Mouse (Mus musculus): Measurements from ENCODE around the gene Twf2. TPM values are rescaled to one million over a fixed set of nuclear protein-coding genes. Genes with fewer than 3 reads are reported as not detected.

Twf2 gene
- polyA plus RNA-seq, 1 experiment = 54.7 TPM

- H3K27me3 ChIP-seq (ENCODE audit: control insufficient read depth, insufficient read depth, insufficient read length) = no peaks in the 10 kb centered on the region
- H3K79me2 ChIP-seq (ENCODE audit: control insufficient read depth, insufficient read depth) = no peaks in the 10 kb centered on the region
- peaks cover 19% of the 10 kb centered on the region for H3K36me3 ChIP-seq (ENCODE audit: control insufficient read depth, insufficient read depth)
- no peak overlapping the region for H3ac ChIP-seq (ENCODE audit: control insufficient read depth, insufficient read length, low read depth)
- no peak for TF ChIP-seq MAX (IDR thresholded peaks at IDR 0.05)
- TF ChIP-seq CTCF (IDR thresholded peaks at IDR 0.05; ENCODE audit: control insufficient read depth, insufficient read depth, insufficient read length) = no peak
- no peak for TF ChIP-seq CEBPB (IDR thresholded peaks at IDR 0.05; ENCODE audit: low read depth)
- no peak for TF ChIP-seq MYOG (IDR thresholded peaks at IDR 0.05; ENCODE audit: control insufficient read depth, extremely low read depth, insufficient read length)
- TF ChIP-seq USF1 (IDR thresholded peaks at IDR 0.05; ENCODE audit: low read depth) = no peak
- H3K4me3 ChIP-seq (ENCODE audit: insufficient read depth, poor library complexity, severe bottlenecking) = no peak overlapping the region
- no peaks in the 10 kb centered on the region for H3K79me3 ChIP-seq (ENCODE audit: low read depth)
Observed at GRCm38 (mm10) chr9:106233953-106234352, 31.0 kb downstream of the Twf2 start.

GRCm38 (mm10) chr9:106235194-106235830 lies 32.4 kb downstream of the Twf2 start:
- Histone ChIP-seq H3K4me3 (ENCODE audit: insufficient read depth, poor library complexity, severe bottlenecking) (no peak overlapping the region), H3ac (ENCODE audit: control insufficient read depth, insufficient read length, low read depth) (no peak overlapping the region), H3K36me3 (ENCODE audit: control insufficient read depth, insufficient read depth) (peaks cover 28% of the 10 kb centered on the region), H3K79me3 (ENCODE audit: low read depth) (no peaks in the 10 kb centered on the region), H3K27me3 (ENCODE audit: control insufficient read depth, insufficient read depth, insufficient read length) (no peaks in the 10 kb centered on the region), H3K79me2 (ENCODE audit: control insufficient read depth, insufficient read depth) (no peaks in the 10 kb centered on the region)
- TF ChIP-seq MAX (IDR thresholded peaks at IDR 0.05) (no peak), MYOD1 (IDR thresholded peaks at IDR 0.05; ENCODE audit: control insufficient read depth, insufficient read length, low read depth) (no peak), MYOG (IDR thresholded peaks at IDR 0.05; ENCODE audit: control insufficient read depth, extremely low read depth, insufficient read length) (no peak), USF1 (IDR thresholded peaks at IDR 0.05; ENCODE audit: low read depth) (no peak), FOSL1 (IDR thresholded peaks at IDR 0.05; ENCODE audit: insufficient read depth, low read length, poor library complexity, severe bottlenecking) (no peak)

- H3K4me3 ChIP-seq (ENCODE audit: insufficient read depth, poor library complexity, severe bottlenecking) = no peak overlapping the region
- TF ChIP-seq MYOD1 (IDR thresholded peaks at IDR 0.05; ENCODE audit: control insufficient read depth, insufficient read length, low read depth) = no peak
- no peak for TF ChIP-seq CEBPB (IDR thresholded peaks at IDR 0.05; ENCODE audit: low read depth)
- TF ChIP-seq MYOG (IDR thresholded peaks at IDR 0.05; ENCODE audit: control insufficient read depth, extremely low read depth, insufficient read length) = no peak
- no peak for TF ChIP-seq FOSL1 (IDR thresholded peaks at IDR 0.05; ENCODE audit: insufficient read depth, low read length, poor library complexity, severe bottlenecking)
- no peak for TF ChIP-seq CTCF (IDR thresholded peaks at IDR 0.05; ENCODE audit: control insufficient read depth, insufficient read depth, insufficient read length)
- TF ChIP-seq MAX (IDR thresholded peaks at IDR 0.05) = no peak
- TF ChIP-seq USF1 (IDR thresholded peaks at IDR 0.05; ENCODE audit: low read depth) = no peak
- peaks cover 37% of the 10 kb centered on the region for H3K36me3 ChIP-seq (ENCODE audit: control insufficient read depth, insufficient read depth)
- no peak overlapping the region for H3ac ChIP-seq (ENCODE audit: control insufficient read depth, insufficient read length, low read depth)
- no peaks in the 10 kb centered on the region for H3K79me2 ChIP-seq (ENCODE audit: control insufficient read depth, insufficient read depth)
- H3K27me3 ChIP-seq (ENCODE audit: control insufficient read depth, insufficient read depth, insufficient read length) = no peaks in the 10 kb centered on the region
- no peaks in the 10 kb centered on the region for H3K79me3 ChIP-seq (ENCODE audit: low read depth)
Observed at GRCm38 (mm10) chr9:106236156-106236817, 33.4 kb downstream of the Twf2 start.

GRCm38 (mm10) chr9:106236818-106237211 lies 33.9 kb downstream of the Twf2 start:
- Histone ChIP-seq H3K79me3 (ENCODE audit: low read depth) (no peaks in the 10 kb centered on the region), H3K36me3 (ENCODE audit: control insufficient read depth, insufficient read depth) (peaks cover 41% of the 10 kb centered on the region), H3K4me3 (ENCODE audit: insufficient read depth, poor library complexity, severe bottlenecking) (no peak overlapping the region), H3K27me3 (ENCODE audit: control insufficient read depth, insufficient read depth, insufficient read length) (no peaks in the 10 kb centered on the region), H3ac (ENCODE audit: control insufficient read depth, insufficient read length, low read depth) (no peak overlapping the region), H3K79me2 (ENCODE audit: control insufficient read depth, insufficient read depth) (no peaks in the 10 kb centered on the region)
- no peak for TF ChIP-seq MYOD1 (IDR thresholded peaks at IDR 0.05; ENCODE audit: control insufficient read depth, insufficient read length, low read depth)
- no peak for TF ChIP-seq MYOG (IDR thresholded peaks at IDR 0.05; ENCODE audit: control insufficient read depth, extremely low read depth, insufficient read length)
- no peak for TF ChIP-seq CEBPB (IDR thresholded peaks at IDR 0.05; ENCODE audit: low read depth)
- no peak for TF ChIP-seq MAX (IDR thresholded peaks at IDR 0.05)
- no peak for TF ChIP-seq USF1 (IDR thresholded peaks at IDR 0.05; ENCODE audit: low read depth)
- TF ChIP-seq FOSL1 (IDR thresholded peaks at IDR 0.05; ENCODE audit: insufficient read depth, low read length, poor library complexity, severe bottlenecking) = no peak
- no peak for TF ChIP-seq CTCF (IDR thresholded peaks at IDR 0.05; ENCODE audit: control insufficient read depth, insufficient read depth, insufficient read length)

- no peak overlapping the region for H3K4me3 ChIP-seq (ENCODE audit: insufficient read depth, poor library complexity, severe bottlenecking)
- no peaks in the 10 kb centered on the region for H3K79me3 ChIP-seq (ENCODE audit: low read depth)
- H3K79me2 ChIP-seq (ENCODE audit: control insufficient read depth, insufficient read depth) = no peaks in the 10 kb centered on the region
- no peaks in the 10 kb centered on the region for H3K27me3 ChIP-seq (ENCODE audit: control insufficient read depth, insufficient read depth, insufficient read length)
- peaks cover 41% of the 10 kb centered on the region for H3K36me3 ChIP-seq (ENCODE audit: control insufficient read depth, insufficient read depth)
- TF ChIP-seq USF1 (IDR thresholded peaks at IDR 0.05; ENCODE audit: low read depth) (no peak), CTCF (IDR thresholded peaks at IDR 0.05; ENCODE audit: control insufficient read depth, insufficient read depth, insufficient read length) (no peak), CEBPB (IDR thresholded peaks at IDR 0.05; ENCODE audit: low read depth) (no peak), MYOD1 (IDR thresholded peaks at IDR 0.05; ENCODE audit: control insufficient read depth, insufficient read length, low read depth) (no peak), FOSL1 (IDR thresholded peaks at IDR 0.05; ENCODE audit: insufficient read depth, low read length, poor library complexity, severe bottlenecking) (no peak), MYOG (IDR thresholded peaks at IDR 0.05; ENCODE audit: control insufficient read depth, extremely low read depth, insufficient read length) (no peak), MAX (IDR thresholded peaks at IDR 0.05) (no peak)
- no peak overlapping the region for H3ac ChIP-seq (ENCODE audit: control insufficient read depth, insufficient read length, low read depth)
Observed at GRCm38 (mm10) chr9:106237401-106237800, 34.5 kb downstream of the Twf2 start.

All from C2C12 (cell line).